Mouse (Mus musculus) kidney, postnatal 14 days (tissue): ENCODE data around the gene Senp7.
A peak's percentile ranks its signal among the peaks of the same experiment; 100 is the strongest.

Experiments
- DNase-seq: peaks from one replicate; pipeline ENCODE4 v3.0.0; 2022; ENCODE audit warnings: mixed read lengths

The Senp7 gene

GRCm38 (mm10) chr16:56139921-56140320, 91.8 kb downstream of the Senp7 start:
- no peak for DNase-seq

DNA sequence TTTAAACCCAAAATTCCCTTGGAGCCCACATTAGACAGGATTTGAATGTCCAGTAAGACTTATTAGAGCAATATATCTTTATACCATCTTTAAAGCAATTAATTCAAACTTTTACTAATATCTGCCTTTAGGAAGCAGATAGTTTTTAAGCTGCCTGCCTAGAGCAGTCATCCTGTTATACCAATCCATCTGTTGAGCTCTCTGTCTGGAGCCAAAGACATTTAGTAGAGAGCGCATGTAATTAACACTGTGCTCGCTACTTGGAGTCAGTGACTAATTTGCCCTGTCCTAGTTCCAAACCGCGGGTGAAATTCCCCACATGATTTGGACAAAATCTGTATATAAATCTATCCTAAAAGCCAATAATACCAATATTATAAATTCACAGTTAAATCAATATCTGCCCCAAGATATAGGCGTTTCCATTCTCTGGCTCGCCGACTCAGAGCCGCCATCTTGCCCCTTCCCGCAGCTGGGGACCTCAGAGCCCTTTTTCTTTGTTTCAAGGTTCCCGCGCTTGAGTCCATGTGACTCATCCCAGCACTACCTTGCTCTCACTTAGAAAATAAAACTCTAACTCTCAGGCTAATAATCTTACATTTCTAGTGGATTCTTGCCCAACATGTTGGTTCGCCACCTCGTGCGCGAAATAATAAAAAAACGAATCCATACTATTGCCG, 96.9 kb downstream of the Senp7 start:
- no peak for DNase-seq

- DNase-seq, result no peak
Observed at GRCm38 (mm10) chr16:56147679-56148078, 99.5 kb downstream of the Senp7 start.

GRCm38 (mm10) chr16:56163466-56163865, 115.3 kb downstream of the Senp7 start:
- no peak for DNase-seq

DNA sequence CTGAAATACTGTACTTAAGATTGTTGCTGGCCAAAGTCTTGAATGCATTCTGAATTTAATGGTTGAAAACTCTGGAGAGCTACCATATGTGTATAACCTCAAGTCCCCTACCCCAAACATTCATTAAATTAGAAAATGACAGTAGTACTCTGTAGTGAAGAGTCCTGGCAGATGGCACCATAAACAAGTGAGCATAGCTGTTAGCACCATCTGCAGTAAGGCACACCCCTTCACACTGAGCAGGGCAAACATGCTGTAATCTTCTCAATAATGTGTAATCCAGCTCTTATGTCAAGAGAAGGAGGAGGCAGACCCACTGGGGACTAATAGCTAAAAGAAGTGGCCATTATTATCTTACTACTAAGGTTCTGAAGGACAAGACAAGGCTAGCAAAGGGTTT, 122.1 kb downstream of the Senp7 start:
- no peak for DNase-seq

DNA sequence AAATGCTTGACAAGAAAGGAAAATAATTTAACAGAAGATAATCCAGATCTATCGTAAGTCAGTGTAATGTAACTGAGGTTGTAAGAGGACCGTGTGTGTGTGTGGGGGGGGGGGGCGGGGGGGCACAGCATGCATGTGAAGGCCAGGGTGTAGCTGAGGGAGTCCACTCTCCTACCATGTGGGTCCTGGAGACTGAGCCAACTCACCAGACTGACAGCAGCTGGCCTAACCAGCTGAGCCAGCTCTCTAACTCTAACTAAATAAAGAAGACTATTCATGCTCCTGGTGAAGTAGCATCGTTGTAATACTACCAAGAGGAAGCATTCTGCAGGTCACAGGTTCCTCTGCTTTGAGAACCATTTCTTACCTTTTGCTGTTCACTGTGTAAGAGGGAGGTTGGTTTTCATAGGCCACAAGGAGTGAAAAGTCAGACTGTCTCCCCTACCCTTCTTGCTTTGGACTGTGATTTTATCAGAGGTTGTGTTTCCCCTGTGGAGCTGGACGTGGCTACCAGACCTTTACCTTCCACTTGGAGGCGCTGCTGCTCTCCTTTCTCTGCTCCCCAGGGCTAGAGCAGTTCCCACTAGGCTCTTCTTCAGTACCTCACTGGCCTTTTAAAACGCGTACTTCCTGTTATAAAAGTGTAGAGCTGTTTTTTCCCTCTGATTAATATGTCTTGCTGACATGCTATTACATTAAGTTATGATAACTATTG, 127.9 kb downstream of the Senp7 start:
- DNase-seq, result peak; percentile 28

DNA sequence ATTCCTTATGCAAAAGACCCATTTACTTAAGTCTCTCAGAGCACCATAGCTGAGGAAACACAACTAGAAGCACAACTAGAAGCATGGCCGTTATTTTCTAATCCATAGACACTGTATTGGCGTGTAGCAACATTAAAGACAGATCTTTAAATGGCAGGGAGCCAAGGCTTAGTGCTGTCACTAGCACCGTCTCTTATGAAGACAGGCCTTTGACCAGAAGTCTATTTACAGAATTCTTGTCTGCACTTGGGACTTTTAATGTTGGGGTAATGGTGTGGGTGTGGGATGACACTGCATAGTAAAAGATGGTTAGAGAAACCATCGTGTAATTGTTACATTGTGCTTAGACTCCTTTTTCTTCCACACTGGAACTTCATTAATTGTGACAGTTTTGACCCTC, 138.7 kb downstream of the Senp7 start:
- no peak for DNase-seq

- DNase-seq, result no peak
Observed at GRCm38 (mm10) chr16:56188198-56188597, 140.1 kb downstream of the Senp7 start.

GRCm38 (mm10) chr16:56204051-56204450, 155.9 kb downstream of the Senp7 start, which contains the start of gene Impg2:
Gene Impg2, plus strand, starts transcription at chr16:56204313.
- DNase-seq, result no peak

DNA sequence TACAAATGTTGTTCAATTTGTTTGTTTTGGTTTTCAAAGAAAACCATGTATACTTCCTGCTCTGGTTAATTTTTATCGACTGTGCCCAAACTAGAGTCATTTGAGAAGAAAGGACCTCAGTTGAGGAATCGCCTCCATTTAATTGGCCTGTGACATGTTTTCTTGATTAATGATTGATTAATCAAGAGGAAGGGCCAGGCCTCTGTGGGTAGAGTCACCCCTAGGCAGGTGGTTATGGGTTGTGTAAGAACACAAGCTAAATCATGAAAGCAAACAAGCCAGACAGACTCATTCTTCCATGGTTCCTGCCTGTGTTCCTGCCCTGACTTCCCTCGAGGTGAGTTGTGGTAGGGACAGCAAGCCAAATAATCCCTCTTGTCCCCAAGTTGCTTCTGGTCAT, 164.6 kb downstream of the Senp7 start:
- DNase-seq, result no peak

- no peak for DNase-seq
Observed at GRCm38 (mm10) chr16:56227686-56228085, 179.5 kb downstream of the Senp7 start.

GRCm38 (mm10) chr16:56229455-56229854, 181.3 kb downstream of the Senp7 start:
- peak; percentile 4 for DNase-seq

DNA sequence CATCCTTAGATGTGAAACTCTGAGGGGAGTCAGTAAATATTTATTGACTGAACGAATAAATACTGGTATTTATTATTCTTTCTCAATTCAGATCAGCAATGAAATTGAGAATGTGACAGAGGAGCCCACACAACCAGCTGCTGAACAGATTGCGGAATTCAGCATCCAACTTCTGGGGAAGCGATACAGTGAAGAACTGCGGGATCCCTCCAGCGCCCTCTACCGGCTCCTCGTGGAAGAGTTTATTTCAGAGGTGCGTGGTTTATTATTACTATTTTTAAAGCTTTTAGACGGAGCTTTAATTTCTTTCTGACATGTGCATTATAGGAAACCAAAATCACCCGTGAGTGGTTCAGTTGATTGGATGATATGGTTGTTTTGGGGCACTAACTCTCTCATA, 183.2 kb downstream of the Senp7 start:
- no peak for DNase-seq

DNA sequence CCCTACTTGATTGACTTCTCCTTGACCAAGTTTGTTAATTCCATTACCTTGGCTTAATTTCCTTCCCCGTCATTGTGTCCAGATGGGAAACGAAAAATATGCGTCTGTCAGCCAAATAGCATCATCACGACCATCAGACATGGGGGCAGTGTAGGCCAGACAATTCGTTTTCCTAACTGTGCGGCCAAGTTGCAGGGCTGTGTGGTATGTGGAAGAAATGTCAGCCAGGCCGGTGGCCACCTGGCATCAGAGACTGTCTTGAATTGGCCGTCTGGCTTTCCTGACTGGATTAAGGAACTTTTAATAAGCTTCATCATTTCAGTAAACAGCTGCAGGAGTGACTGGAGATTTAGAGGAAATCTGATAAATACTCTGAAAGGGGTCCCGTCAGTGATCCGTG, 184.6 kb downstream of the Senp7 start:
- DNase-seq, result peak; percentile 5
